8 mouse cellular contexts compared by ENCODE assay signal in genomic region chr16:17891567-17891959, GRCm38 (mm10). TPM values are rescaled to one million over a fixed set of nuclear protein-coding genes. Genes with fewer than 3 reads are reported as not detected.
DNase-seq lines count a peak whose midpoint lies in the region; ATAC-seq lines count a peak whose summit lies in the region.

Gene Gm20518, minus strand, starts transcription at chr16:17891671.

- H3K9ac ChIP-seq in heart, embryonic 16.5 days (ENCODE audit: low read length), result peak within 1 kb of the TSS; percentile 98
- peak within 1 kb of the TSS; percentile 97 for H3K9ac ChIP-seq in liver, embryonic 15.5 days
- peak within 1 kb of the TSS; percentile 98 for H3K9ac ChIP-seq in neural tube, embryonic 12.5 days

- peaks cover 27% of the 10 kb centered on the region for H3K4me1 ChIP-seq in forebrain, embryonic 10.5 days
- H3K4me1 ChIP-seq in heart, embryonic 16.5 days (ENCODE audit: control insufficient read depth, insufficient read depth, low read length), result peaks cover 26% of the 10 kb centered on the region
- peaks cover 24% of the 10 kb centered on the region for H3K4me1 ChIP-seq in liver, embryonic 15.5 days (replicated peaks)
- peaks cover 24% of the 10 kb centered on the region for H3K4me1 ChIP-seq in neural tube, embryonic 12.5 days

- no peaks in the 10 kb centered on the region for H3K27me3 ChIP-seq in forebrain, embryonic 10.5 days (ENCODE audit: poor library complexity, severe bottlenecking)
- no peaks in the 10 kb centered on the region for H3K27me3 ChIP-seq in heart, embryonic 16.5 days (ENCODE audit: control insufficient read depth, insufficient read depth, low read length)
- no peaks in the 10 kb centered on the region for H3K27me3 ChIP-seq in liver, embryonic 15.5 days
- H3K27me3 ChIP-seq in neural tube, embryonic 12.5 days (replicated peaks), result no peaks in the 10 kb centered on the region

- DNase-seq in c-Kit-negative CD71-positive TER-119-positive erythroid progenitor cells, embryonic 14.5 days (ENCODE audit: low read depth, low spot score), result peak; percentile 97
- DNase-seq in forebrain, embryonic 10.5 days (ENCODE audit: extremely low spot score, low spot score), result peak; percentile 100
- peak; percentile 99 to 100 for DNase-seq in kidney, postnatal 36 days
- peak; percentile 92 for DNase-seq in telencephalon, adult 2 months (ENCODE audit: low read depth, low spot score)

- peak within 1 kb of the TSS; percentile 99 for H3K27ac ChIP-seq in forebrain, embryonic 10.5 days
- H3K27ac ChIP-seq in heart, embryonic 16.5 days (ENCODE audit: low read length), result peak within 1 kb of the TSS; percentile 98
- H3K27ac ChIP-seq in liver, embryonic 15.5 days (replicated peaks), result peak within 1 kb of the TSS; percentile 91
- peak within 1 kb of the TSS; percentile 95 for H3K27ac ChIP-seq in neural tube, embryonic 12.5 days

- WGBS in forebrain, embryonic 10.5 days, result under 1% methylated on average over 38 of the region's 38 CpGs
- under 1% methylated on average over 38 of the region's 38 CpGs for WGBS in heart, embryonic 16.5 days
- 0% methylated on average over 38 of the region's 38 CpGs for WGBS in liver, embryonic 15.5 days (ENCODE audit: insufficient replicate concordance)
- whole genome bisulfite sequencing in neural tube, embryonic 12.5 days, result 1% methylated on average over 38 of the region's 38 CpGs

- H3K4me2 ChIP-seq in heart, embryonic 16.5 days (ENCODE audit: low read depth, low read length), result peak within 1 kb of the TSS; percentile 90
- H3K4me2 ChIP-seq in liver, embryonic 15.5 days, result peak within 1 kb of the TSS; percentile 87
- H3K4me2 ChIP-seq in neural tube, embryonic 12.5 days (replicated peaks), result peak within 1 kb of the TSS; percentile 84

- no peaks in the 10 kb centered on the region for H3K9me3 ChIP-seq in forebrain, embryonic 10.5 days
- no peaks in the 10 kb centered on the region for H3K9me3 ChIP-seq in heart, embryonic 16.5 days (replicated peaks; ENCODE audit: control insufficient read depth, low read length)
- H3K9me3 ChIP-seq in liver, embryonic 15.5 days (replicated peaks), result no peaks in the 10 kb centered on the region
- H3K9me3 ChIP-seq in neural tube, embryonic 12.5 days, result no peaks in the 10 kb centered on the region

- peaks cover 13% of the 10 kb centered on the region; the same call in 1 of the 2 replicates for H3K36me3 ChIP-seq in forebrain, embryonic 10.5 days (replicated peaks)
- no peaks in the 10 kb centered on the region for H3K36me3 ChIP-seq in heart, embryonic 16.5 days (ENCODE audit: control insufficient read depth, insufficient read depth)
- 0 out of 2 replicates have a peak, but pooled peaks cover 2% of the 10 kb centered on the region for H3K36me3 ChIP-seq in liver, embryonic 15.5 days (replicated peaks)
- H3K36me3 ChIP-seq in neural tube, embryonic 12.5 days, result no peaks in the 10 kb centered on the region

- peak; percentile 94 for ATAC-seq in CD4-positive, CD25-positive, alpha-beta regulatory T cell, adult 4 months
- peak; percentile 98 for ATAC-seq in heart, embryonic 16.5 days (replicated peaks; ENCODE audit: extremely low read depth, insufficient read depth, low FRiP score)
- ATAC-seq in liver, embryonic 15.5 days (ENCODE audit: insufficient read depth), result peak; percentile 97
- ATAC-seq in neural tube, embryonic 12.5 days (ENCODE audit: low FRiP score, low read depth), result peak; percentile 98

- peak within 1 kb of the TSS; percentile 98 for H3K4me3 ChIP-seq in forebrain, embryonic 10.5 days
- H3K4me3 ChIP-seq in heart, embryonic 16.5 days (ENCODE audit: low read length), result peak within 1 kb of the TSS; percentile 94
- peak within 1 kb of the TSS; percentile 99 for H3K4me3 ChIP-seq in liver, embryonic 15.5 days (replicated peaks)
- H3K4me3 ChIP-seq in neural tube, embryonic 12.5 days, result peak within 1 kb of the TSS; percentile 92

RNA-seq across cellular contexts. Expression of gene Gm20518, which starts in this region (rescaled TPM):
- under 1 TPM; 0.28 to 0.38 TPM for polyA plus RNA-seq in CD4-positive, CD25-positive, alpha-beta regulatory T cell, adult 4 months (2017; shearing (Covaris generic))
- 0.23 and 0.29 TPM in 2 replicates for polyA plus RNA-seq in forebrain, embryonic 10.5 days (2016; fragmentation: Nextera tagmentation; extraction: Ambion mirVana)
- 0.14 and 0.32 TPM in 2 replicates for polyA plus RNA-seq in heart, embryonic 16.5 days (2015; fragmentation: Nextera tagmentation; extraction: Ambion mirVana)
- 0.03 and 0.07 TPM in 2 replicates for polyA plus RNA-seq in liver, embryonic 15.5 days (2015; fragmentation: Nextera tagmentation; extraction: Ambion mirVana)
- polyA plus RNA-seq in neural tube, embryonic 12.5 days (2016; fragmentation: Nextera tagmentation; extraction: Ambion mirVana), result 0.43 and 0.63 TPM in 2 replicates

Comparison
In these comparisons a context has a peak if more than half of its experiments do, and no peak if none do; other contexts are left out.
1. Peak in every context shown above with its lines: DNase-seq, ATAC-seq, H3K4me3 ChIP-seq and H3K27ac ChIP-seq.
2. Peak in ATAC-seq in CD4-positive, CD25-positive, alpha-beta regulatory T cell, adult 4 months; RNA of the gene not detected or under 1 TPM.
3. Peak in DNase-seq, H3K4me3 ChIP-seq and H3K27ac ChIP-seq in forebrain, embryonic 10.5 days; RNA of the gene not detected or under 1 TPM.
4. Peak in ATAC-seq, H3K4me3 ChIP-seq, H3K27ac ChIP-seq, H3K9ac ChIP-seq and H3K4me2 ChIP-seq in heart, embryonic 16.5 days; RNA of the gene not detected or under 1 TPM.
5. Peak in ATAC-seq, H3K4me3 ChIP-seq, H3K27ac ChIP-seq, H3K9ac ChIP-seq and H3K4me2 ChIP-seq in liver, embryonic 15.5 days; RNA of the gene not detected or under 1 TPM.
6. Peak in ATAC-seq, H3K4me3 ChIP-seq, H3K27ac ChIP-seq, H3K9ac ChIP-seq and H3K4me2 ChIP-seq in neural tube, embryonic 12.5 days; RNA of the gene not detected or under 1 TPM.